Mouse (Mus musculus): ENCODE results near the gene Gm49398.

The Gm49398 gene

DNA sequence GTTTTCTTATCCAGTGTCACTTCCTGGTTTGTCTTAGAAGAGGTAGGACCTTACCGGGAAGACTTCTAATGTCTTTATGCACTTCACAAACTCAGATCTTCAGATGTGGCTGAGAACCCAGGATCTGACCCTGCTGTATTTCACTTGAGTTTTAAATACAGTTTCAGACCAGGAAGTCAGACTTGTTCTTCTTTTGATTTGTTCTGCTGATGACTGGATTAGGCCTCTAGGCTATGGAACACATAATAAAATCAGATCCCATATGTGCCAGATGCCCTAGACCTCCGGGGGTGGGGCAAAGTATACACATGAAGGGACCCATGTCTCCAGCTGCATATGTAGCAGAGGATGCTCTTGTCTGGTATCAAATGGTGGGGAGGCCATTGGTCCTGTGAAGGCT, at the start of gene Gm49398:
TSS of gene Gm49398 (minus strand) at position 101 of the 400 bp plus-strand sequence.
- in situ Hi-C loops (cut with MboI; ENCODE audit: low sequenced_read_pairs), result no loop called here

DNA sequence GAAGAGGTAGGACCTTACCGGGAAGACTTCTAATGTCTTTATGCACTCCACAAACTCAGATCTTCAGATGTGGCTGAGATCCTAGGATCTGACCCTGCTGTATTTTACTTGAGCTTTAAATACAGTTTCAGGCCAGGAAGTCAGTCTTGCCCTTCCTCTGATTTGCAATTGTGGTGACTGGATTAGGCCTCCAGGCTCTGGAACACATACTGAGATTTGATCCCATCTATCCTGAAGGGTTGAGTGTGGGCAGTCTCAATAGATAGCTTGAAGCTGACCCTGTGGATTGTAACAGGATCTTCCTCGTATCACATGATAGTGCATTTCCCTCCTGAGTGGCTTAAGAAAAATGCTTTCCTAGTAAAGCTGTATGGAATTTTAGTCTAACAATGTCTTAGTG, 33.4 kb downstream of the Gm49398 start, which contains the start of gene Cts8:
TSS of gene Cts8 (minus strand) at position 101 of the 400 bp plus-strand sequence.
- in situ Hi-C loops (cut with MboI; ENCODE audit: low sequenced_read_pairs), result no loop called here

DNA sequence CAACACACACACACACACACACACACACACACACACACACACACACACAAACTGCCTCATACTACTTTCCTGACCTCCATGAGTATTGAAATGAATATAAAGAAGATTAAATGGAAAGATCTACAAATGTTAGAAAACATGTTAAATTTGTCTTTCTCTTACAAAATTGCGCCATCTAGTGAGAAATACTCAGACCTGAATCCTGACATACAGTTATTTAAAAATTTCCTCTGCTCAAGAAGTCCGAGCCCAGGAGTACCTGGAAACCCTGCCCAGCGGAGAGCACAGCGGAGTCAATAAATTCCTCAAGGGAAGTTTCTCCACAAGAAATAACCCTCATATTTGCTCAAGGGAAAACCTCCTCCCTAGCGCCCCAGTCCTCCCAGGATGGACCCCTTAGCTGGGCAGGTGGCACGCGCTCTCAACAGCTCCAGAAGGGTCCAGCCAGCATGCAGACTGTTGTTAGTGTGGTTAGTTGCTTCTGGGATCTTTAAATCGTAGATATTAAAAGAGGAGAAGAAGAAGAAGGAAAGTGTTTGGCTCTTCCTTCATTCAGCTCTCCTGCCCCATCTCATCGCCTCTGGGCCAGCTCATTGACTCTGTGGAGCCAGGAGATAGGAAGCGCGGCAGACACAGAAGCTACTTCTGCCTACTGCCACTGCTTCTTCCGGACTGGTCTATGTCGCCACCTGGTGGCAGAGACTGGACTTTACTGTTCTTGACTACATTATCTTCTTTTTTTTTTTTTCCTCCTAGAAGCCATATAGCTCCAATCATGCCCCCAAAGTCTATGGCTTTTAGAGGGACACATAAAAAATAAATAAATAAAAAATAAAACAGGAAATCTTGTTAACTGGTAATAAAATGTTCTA, 47.3 kb downstream of the Gm49398 start:
- in situ Hi-C loops (cut with MboI; ENCODE audit: low sequenced_read_pairs), result no loop called here

DNA sequence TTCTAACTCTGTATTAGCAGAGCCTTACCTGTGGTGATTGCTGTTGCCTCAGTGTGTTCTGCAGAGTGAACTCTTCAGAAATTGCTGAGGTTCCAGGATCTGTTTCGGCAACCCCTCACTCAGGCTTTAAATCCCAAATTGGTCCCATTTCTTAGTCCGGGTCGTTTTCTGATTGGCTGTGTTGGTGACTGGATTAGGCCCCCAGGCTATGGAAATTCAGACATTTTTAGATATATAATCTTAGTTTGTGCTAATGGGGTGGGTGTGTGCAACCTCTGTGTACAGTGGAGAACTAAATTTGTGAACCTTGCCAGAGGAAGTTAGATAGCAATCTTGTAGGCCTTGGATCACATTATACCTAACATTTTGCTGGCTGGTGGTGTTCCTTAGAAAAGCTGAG, 85.3 kb downstream of the Gm49398 start, which contains the start of gene Cts6:
TSS of gene Cts6 (minus strand) at position 101 of the 400 bp plus-strand sequence.
- in situ Hi-C loops (cut with MboI; ENCODE audit: low sequenced_read_pairs), result no loop called here

Data from CH12F3 (cell line).